Mouse (Mus musculus) neural tube, embryonic 14.5 days (tissue): ENCODE data around the gene Vwf. TPM values are rescaled to one million over a fixed set of nuclear protein-coding genes. Genes with fewer than 3 reads are reported as not detected.

ENCODE experiments used
- ATAC-seq: fragments of 200-750 bp; cut with Nextera tagmentation; 2 replicates; pipeline ENCODE4 v1.8.0; 2017; ENCODE audit warnings: low read depth, mild to moderate bottlenecking, moderate TSS enrichment, moderate library complexity
- H3K27ac ChIP-seq: fragments of 300-500 bp; sonication (generic); 2 replicates; pipeline ENCODE4 v1.5.1; 2014; ENCODE audit warnings: low read depth, mild to moderate bottlenecking, control low read depth, low read length, moderate library complexity, mixed read lengths
- H3K27me3 ChIP-seq: fragments of 300-500 bp; sonication (generic); 2 replicates; pipeline ENCODE4 v1.6.1; 2014; ENCODE audit warnings: low read length; ENCODE audit not compliant: control insufficient read depth, insufficient read depth
- H3K36me3 ChIP-seq: fragments of 300-500 bp; sonication (generic); 2 replicates; pipeline ENCODE4 v1.6.1; 2014; ENCODE audit warnings: low read length, mixed read lengths; ENCODE audit not compliant: control insufficient read depth, insufficient read depth
- H3K4me1 ChIP-seq: fragments of 300-500 bp; sonication (generic); 2 replicates; pipeline ENCODE4 v1.6.1; 2014; ENCODE audit warnings: low read length; ENCODE audit not compliant: control insufficient read depth, insufficient read depth
- H3K4me2 ChIP-seq: fragments of 300-500 bp; sonication (generic); 2 replicates; pipeline ENCODE4 v1.6.1; 2014; ENCODE audit warnings: mild to moderate bottlenecking, low read depth, low read length, control low read depth
- H3K4me3 ChIP-seq: fragments of 300-500 bp; sonication (generic); 2 replicates; pipeline ENCODE4 v1.5.1; 2014; ENCODE audit warnings: low read depth, low read length, control low read depth, mixed read lengths
- H3K9ac ChIP-seq: fragments of 300-500 bp; sonication (generic); replicated peaks from 2 replicates; pipeline ENCODE4 v1.6.1; 2014; ENCODE audit warnings: low read depth, mild to moderate bottlenecking, control low read depth, low read length, mixed read lengths
- H3K9me3 ChIP-seq: fragments of 300-500 bp; sonication (generic); 2 replicates; pipeline ENCODE4 v1.6.1; 2016; ENCODE audit warnings: low read length; ENCODE audit not compliant: control insufficient read depth
- WGBS: fragments of 180-500 bp; shearing (Covaris S2); extraction: QIAGEN DNeasy Blood & Tissue Kit; methylation state at CpG from one replicate; pipeline ENCODE4 v1.1.7; 2014; 5-methylcytosine and 5-hydroxymethylcytosine counted together
- polyA plus RNA-seq: library from polyadenylated mRNA; unstranded; fragments of >200 nt; fragmentation: Nextera tagmentation; extraction: Ambion mirVana; gene quantifications from 2 replicates; pipeline ENCODE4 v1.2.1, GENCODE M21; 2014

The Vwf gene
- polyA plus RNA-seq, result 6.5 and 10.9 TPM in 2 replicates

DNA sequence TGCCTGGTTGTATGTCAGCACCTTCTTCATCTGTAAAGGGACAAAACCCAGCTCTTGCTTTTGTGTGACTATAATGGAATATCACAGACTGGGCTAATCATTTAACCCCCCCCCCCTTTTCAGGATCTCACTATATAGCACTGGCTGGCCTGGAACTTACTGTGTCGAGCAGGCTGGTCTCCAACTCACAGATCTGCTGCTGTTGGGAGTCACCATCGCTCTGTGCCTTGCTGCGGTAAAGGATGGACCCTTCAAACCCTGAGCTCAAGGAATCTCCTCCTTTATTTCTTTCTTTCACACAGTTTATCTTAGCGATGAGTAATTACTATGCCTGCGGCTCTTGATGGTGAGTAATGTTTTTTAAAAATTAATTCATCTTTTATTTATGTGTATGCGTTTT lies at the start of gene Vwf:
Vwf (plus strand) TSS at position 301 of the 400 bp plus-strand sequence.
- H3K4me3 ChIP-seq, result no peak within 1 kb of the TSS
- no peaks in the 10 kb centered on the region for H3K36me3 ChIP-seq
- ATAC-seq, result no peak
- 91% methylated on average over 6 of the region's 6 CpGs for WGBS
- H3K9me3 ChIP-seq, result no peaks in the 10 kb centered on the region
- H3K4me1 ChIP-seq, result no peaks in the 10 kb centered on the region
- no peak within 1 kb of the TSS for H3K4me2 ChIP-seq
- H3K9ac ChIP-seq, result no peak within 1 kb of the TSS
- no peaks in the 10 kb centered on the region for H3K27me3 ChIP-seq
- no peak within 1 kb of the TSS for H3K27ac ChIP-seq

DNA sequence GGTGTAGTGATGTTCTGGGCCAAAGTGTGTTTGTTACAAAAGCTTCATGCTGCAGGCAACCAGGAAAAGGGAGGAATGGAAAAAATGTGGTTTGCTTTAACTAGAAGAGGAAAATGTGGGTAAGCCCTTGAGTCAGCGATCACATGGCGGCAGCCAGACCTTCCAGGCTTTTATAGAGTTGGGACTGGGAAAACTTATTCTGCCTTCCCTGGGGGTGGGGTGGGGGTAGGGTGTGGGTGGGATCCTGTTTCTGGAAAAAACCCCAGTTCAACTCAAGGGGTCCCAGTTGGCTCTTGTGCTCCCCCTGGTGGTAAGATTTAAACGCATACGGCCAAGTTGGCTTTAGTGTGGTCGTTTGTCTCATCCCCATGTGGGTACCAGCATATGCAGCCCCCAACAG lies 48.5 kb upstream of the Vwf start:
- no peak for ATAC-seq
- no peak overlapping the region for H3K27ac ChIP-seq
- no peak overlapping the region for H3K4me2 ChIP-seq
- H3K4me3 ChIP-seq, result no peak overlapping the region
- H3K9ac ChIP-seq, result no peak overlapping the region
- H3K27me3 ChIP-seq, result peaks cover 11% of the 10 kb centered on the region
- H3K9me3 ChIP-seq, result no peaks in the 10 kb centered on the region
- 34% methylated on average over 5 of the region's 5 CpGs for WGBS
- H3K36me3 ChIP-seq, result no peaks in the 10 kb centered on the region
- H3K4me1 ChIP-seq, result peaks cover 3% of the 10 kb centered on the region; the same call in 1 of the 2 replicates

GRCm38 (mm10) chr6:125503186-125503802 lies 43.3 kb upstream of the Vwf start:
- H3K36me3 ChIP-seq, result no peaks in the 10 kb centered on the region
- H3K9me3 ChIP-seq, result no peaks in the 10 kb centered on the region
- H3K4me2 ChIP-seq, result no peak overlapping the region
- 92% methylated on average over 11 of the region's 11 CpGs for WGBS
- no peak overlapping the region for H3K9ac ChIP-seq
- H3K4me3 ChIP-seq, result no peak overlapping the region
- H3K27me3 ChIP-seq, result no peaks in the 10 kb centered on the region
- H3K4me1 ChIP-seq, result no peaks in the 10 kb centered on the region
- no peak for ATAC-seq
- no peak overlapping the region for H3K27ac ChIP-seq

GRCm38 (mm10) chr6:125504622-125505355 lies 41.8 kb upstream of the Vwf start:
- H3K4me3 ChIP-seq, result no peak overlapping the region
- H3K9me3 ChIP-seq, result no peaks in the 10 kb centered on the region
- 34% methylated on average over 3 of the region's 3 CpGs for WGBS
- no peak overlapping the region for H3K9ac ChIP-seq
- H3K4me1 ChIP-seq, result no peaks in the 10 kb centered on the region
- H3K27me3 ChIP-seq, result no peaks in the 10 kb centered on the region
- no peak overlapping the region for H3K27ac ChIP-seq
- no peak for ATAC-seq
- H3K36me3 ChIP-seq, result no peaks in the 10 kb centered on the region
- H3K4me2 ChIP-seq, result no peak overlapping the region

DNA sequence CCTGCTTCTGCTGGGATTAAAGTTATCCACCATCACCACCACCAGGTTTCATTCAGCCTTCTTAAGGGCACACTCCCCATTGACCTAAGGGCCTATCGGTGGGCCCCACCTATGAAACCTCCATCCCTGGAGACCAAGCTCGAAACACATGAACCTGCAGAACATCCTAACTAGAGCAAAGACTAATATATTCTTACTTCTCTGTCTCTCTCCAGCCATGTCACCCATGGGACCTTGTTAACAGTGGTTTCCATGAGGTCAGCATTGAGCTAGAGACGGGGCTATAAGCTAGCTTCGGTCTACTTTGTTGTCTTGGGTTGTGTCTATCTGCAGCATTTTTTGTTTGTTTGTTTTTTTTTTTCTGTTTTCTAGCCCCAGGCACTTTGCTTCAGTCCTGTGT lies 40.1 kb upstream of the Vwf start:
- no peaks in the 10 kb centered on the region for H3K4me1 ChIP-seq
- no peak overlapping the region for H3K9ac ChIP-seq
- no peak overlapping the region for H3K4me2 ChIP-seq
- 95% methylated on average over 4 of the region's 4 CpGs for WGBS
- no peak for ATAC-seq
- H3K36me3 ChIP-seq, result no peaks in the 10 kb centered on the region
- H3K9me3 ChIP-seq, result no peaks in the 10 kb centered on the region
- no peak overlapping the region for H3K27ac ChIP-seq
- H3K4me3 ChIP-seq, result no peak overlapping the region
- no peaks in the 10 kb centered on the region for H3K27me3 ChIP-seq

DNA sequence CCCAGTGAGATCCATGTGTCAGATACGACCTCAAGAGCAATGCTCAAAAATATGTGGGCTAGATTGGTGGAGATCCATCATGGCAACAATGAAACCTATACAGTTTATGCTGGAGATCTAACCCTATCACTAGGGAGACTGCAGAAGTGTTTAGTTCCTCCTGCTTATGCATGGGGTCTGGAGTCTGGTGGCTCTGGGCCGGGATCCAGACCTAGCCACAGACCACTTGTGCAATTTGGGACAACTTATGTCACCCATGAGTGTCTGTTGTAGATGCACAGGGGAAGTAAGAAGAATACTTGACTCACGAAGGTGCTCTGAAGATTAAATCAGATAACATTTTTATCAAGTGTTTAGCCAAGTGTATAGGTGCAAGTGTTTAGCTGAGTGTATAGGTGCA lies 36.8 kb upstream of the Vwf start:
- Histone ChIP-seq H3K9ac (no peak overlapping the region), H3K4me1 (no peaks in the 10 kb centered on the region; the same call in 1 of the 2 replicates), H3K36me3 (no peaks in the 10 kb centered on the region), H3K4me2 (no peak overlapping the region), H3K27me3 (no peaks in the 10 kb centered on the region), H3K4me3 (no peak overlapping the region), H3K27ac (no peak overlapping the region), H3K9me3 (no peaks in the 10 kb centered on the region)
- 82% methylated on average over 3 of the region's 3 CpGs for WGBS
- no peak for ATAC-seq

- H3K4me1 ChIP-seq, result no peaks in the 10 kb centered on the region; the same call in 1 of the 2 replicates
- H3K27ac ChIP-seq, result no peak overlapping the region
- no peak overlapping the region for H3K4me2 ChIP-seq
- no peaks in the 10 kb centered on the region for H3K27me3 ChIP-seq
- ATAC-seq, result no peak
- no peak overlapping the region for H3K4me3 ChIP-seq
- H3K9me3 ChIP-seq, result no peaks in the 10 kb centered on the region
- H3K9ac ChIP-seq, result no peak overlapping the region
- H3K36me3 ChIP-seq, result no peaks in the 10 kb centered on the region
Measured at GRCm38 (mm10) chr6:125510645-125511044, 35.9 kb upstream of the Vwf start.

GRCm38 (mm10) chr6:125511196-125511595 lies 35.4 kb upstream of the Vwf start:
- H3K4me3 ChIP-seq, result no peak overlapping the region
- ATAC-seq, result no peak
- WGBS, result 88% methylated on average over 7 of the region's 7 CpGs
- H3K4me1 ChIP-seq, result no peaks in the 10 kb centered on the region; the same call in 1 of the 2 replicates
- no peak overlapping the region for H3K9ac ChIP-seq
- no peak overlapping the region for H3K4me2 ChIP-seq
- H3K27ac ChIP-seq, result no peak overlapping the region
- H3K27me3 ChIP-seq, result no peaks in the 10 kb centered on the region
- H3K36me3 ChIP-seq, result no peaks in the 10 kb centered on the region
- H3K9me3 ChIP-seq, result no peaks in the 10 kb centered on the region

DNA sequence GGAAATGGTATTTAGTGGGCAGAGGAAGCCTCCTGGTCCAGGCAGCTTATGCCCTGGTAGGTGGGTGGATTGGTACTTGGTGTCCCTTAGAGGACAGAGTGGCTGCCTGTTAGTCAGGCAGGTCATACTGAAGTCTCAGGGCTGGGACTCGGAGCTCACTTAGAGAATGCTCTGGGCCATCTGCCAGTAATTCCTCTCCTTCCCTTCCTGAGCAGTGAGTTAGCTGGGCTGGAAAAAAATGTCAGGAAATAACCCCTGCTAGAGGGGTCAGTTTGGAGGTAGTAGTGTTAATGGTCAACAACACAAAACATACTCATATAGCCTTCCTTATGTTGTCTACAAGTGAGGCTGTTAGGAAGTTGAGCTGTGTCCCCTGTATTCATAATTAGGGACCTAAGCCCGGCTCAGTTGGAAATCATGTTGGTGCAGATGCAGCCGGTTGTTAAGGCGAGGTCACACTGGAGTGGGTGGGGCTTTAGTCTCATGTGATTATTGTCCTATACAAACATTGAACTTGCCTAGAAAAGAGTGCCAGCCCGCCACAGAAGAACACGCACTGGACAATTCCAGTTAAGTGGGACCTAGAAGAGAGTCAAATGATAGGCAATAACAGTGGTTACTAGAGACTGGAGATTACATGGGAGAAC lies 33.5 kb upstream of the Vwf start:
- no peak for ATAC-seq
- H3K27me3 ChIP-seq, result no peaks in the 10 kb centered on the region
- H3K4me1 ChIP-seq, result no peaks in the 10 kb centered on the region; the same call in 1 of the 2 replicates
- no peaks in the 10 kb centered on the region for H3K36me3 ChIP-seq
- H3K9ac ChIP-seq, result no peak overlapping the region
- 57% methylated on average over 6 of the region's 6 CpGs for WGBS
- H3K27ac ChIP-seq, result no peak overlapping the region
- H3K4me3 ChIP-seq, result no peak overlapping the region
- no peak overlapping the region for H3K4me2 ChIP-seq
- H3K9me3 ChIP-seq, result no peaks in the 10 kb centered on the region
